Mouse (Mus musculus) megakaryocyte, embryonic 14.5 days (primary cell): ENCODE results near the gene Mak.

Source experiments
- FLI1 ChIP-seq: IDR thresholded peaks from 2 replicates; pipeline ENCODE4 v1.6.1; 2012; ENCODE audit warnings: low read length, inconsistent platforms, mixed read lengths
- GATA1 ChIP-seq: IDR thresholded peaks from 3 replicates; pipeline ENCODE4 v1.6.1; 2012; ENCODE audit warnings: mixed read lengths, low read length, inconsistent platforms, borderline replicate concordance

- TF ChIP-seq GATA1 (no peak), FLI1 (no peak)
Observed at GRCm38 (mm10) chr13:41085140-41085539, 5.6 kb upstream of the Mak start.
